Mouse (Mus musculus) brain, embryonic 14.5 days (tissue): ENCODE results near the gene Qrich1.

Experiments
- CTCF ChIP-seq: fragments of 200-500 bp; IDR thresholded peaks from 2 replicates; pipeline ENCODE4 v1.5.1; 2012; ENCODE audit warnings: inconsistent platforms, mild to moderate bottlenecking, moderate library complexity, borderline replicate concordance; ENCODE audit not compliant: insufficient read depth, insufficient read length; ENCODE audit errors: extremely low read depth
- POLR2A ChIP-seq: fragments of 200-500 bp; IDR thresholded peaks from 2 replicates; pipeline ENCODE4 v1.6.1; 2012; ENCODE audit warnings: mild to moderate bottlenecking, inconsistent platforms, borderline replicate concordance; ENCODE audit not compliant: poor library complexity, insufficient read depth, insufficient read length, severe bottlenecking; ENCODE audit errors: extremely low read depth

DNA sequence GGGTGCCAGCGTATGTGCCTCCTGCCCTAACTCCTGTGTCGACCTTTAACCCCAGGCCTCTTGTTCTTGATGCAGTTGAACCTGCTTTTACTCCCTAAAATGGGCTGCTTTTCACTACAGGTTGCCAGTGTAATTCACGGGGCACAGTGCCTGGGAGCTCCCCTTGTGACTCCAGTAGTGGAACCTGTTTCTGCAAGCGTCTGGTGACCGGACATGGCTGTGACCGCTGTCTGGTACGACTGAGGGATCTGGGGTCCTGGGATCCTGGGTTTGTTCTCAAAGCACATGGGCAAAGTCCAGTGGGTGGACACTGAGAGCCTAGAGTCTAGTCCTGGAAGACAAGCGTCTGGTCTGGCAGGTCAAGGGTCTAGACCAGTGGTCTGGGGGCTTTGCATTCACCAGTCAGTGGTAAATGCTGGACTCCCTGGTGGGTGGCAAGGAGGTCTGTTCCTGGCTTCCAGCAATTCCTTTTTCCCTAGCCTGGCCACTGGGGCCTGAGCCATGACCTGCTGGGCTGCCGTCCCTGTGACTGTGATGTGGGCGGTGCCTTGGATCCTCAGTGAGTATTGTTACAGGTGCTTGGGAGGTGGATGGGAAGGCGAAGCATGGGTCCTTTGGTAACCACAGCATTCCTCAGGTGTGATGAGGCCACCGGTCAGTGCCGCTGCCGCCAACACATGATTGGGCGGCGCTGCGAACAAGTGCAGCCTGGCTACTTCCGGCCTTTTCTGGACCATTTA, 33.4 kb upstream of the Qrich1 start:
- TF ChIP-seq CTCF (no peak), POLR2A (no peak)
